Mouse (Mus musculus) adipocyte (in vitro differentiated cells): Measurements from ENCODE around the gene Olfr716.
"Not testable (repeated sequence)": the region's sequence is repeated elsewhere in the genome, so short reads cannot be mapped to it uniquely, and the experiment has no call there.

Experiments used
- DNase-seq: peaks from one replicate; pipeline ENCODE4 v3.0.0-alpha.2; 2016; ENCODE audit warnings: low spot score

Gene Olfr716

DNA sequence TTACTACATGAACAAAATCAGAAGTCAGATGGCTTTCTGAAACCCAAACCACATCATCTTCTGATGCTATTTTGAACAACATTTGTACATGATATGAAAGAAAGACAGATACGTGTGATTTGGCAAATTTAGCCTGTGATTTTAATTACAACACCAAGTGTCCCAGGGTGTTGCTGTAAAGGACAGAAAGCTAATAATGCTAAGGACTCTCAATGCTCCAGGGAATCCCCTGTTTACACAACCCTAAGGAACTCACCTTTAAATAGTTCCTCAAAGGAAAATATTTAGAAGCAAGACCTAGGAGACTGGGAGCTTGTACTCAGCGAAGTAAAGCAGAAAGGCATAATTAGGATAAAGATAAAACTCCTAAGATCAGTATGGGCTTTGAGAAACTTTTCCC is at the start of gene Olfr716:
Gene Olfr716 (plus strand): TSS at position 301 of the 400 bp plus-strand sequence.
- not testable (repeated sequence) for DNase-seq

DNA sequence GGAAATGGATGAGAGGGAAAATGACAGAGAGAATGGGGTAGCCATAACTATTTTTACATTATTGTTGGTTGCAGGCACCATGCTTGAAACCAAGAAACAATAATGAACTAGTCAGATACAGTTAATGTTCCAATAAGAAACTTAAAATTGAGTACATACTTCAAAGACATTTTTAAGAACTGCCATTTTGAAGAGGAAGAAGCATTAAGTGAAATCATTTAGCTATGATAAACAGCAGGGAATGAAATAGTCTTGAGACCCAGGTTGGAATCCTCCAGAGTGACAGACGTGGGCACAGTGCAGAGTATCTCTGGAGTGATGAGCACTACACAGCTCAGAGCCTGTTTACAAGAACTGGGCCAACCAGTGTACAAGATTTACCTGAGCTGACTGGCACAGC is 45.2 kb upstream of the Olfr716 start, which contains the start of gene Olfr17:
Gene Olfr17 (plus strand): TSS at position 301 of the 400 bp plus-strand sequence.
- DNase-seq = no peak

GRCm38 (mm10) chr7:107110269-107110668 is 27.9 kb upstream of the Olfr716 start, which contains the start of gene Olfr715b:
TSS of gene Olfr715b (minus strand) at chr7:107110369.
- not testable (repeated sequence) for DNase-seq

DNA sequence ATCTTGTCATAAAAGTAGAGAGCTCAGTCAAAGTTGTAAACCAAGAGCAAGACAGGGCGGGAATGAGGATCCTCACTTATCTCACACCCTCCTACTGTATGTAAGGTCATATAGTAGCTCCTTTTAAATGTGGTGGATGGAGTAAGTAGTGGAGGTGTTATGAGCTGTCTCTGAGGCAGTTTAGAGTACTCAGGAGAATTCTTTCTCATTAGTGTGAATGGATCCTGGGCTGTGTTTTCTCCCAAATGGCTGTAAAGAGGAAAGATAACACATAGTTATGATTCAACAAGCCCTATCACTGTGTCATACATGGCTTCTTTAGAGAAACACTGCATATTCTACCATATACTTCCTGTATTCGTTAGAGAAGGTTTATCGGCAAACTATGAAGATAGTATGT is 7.1 kb upstream of the Olfr716 start, which contains the start of gene Olfr715:
Gene Olfr715 (minus strand): TSS at position 101 of the 400 bp plus-strand sequence.
- not testable (repeated sequence) for DNase-seq

- DNase-seq = no peak
Measured at GRCm38 (mm10) chr7:107166690-107167089, 28.6 kb downstream of the Olfr716 start, which contains the start of gene Nlrp14. TSS of gene Nlrp14 (plus strand) at chr7:107166990.

DNA sequence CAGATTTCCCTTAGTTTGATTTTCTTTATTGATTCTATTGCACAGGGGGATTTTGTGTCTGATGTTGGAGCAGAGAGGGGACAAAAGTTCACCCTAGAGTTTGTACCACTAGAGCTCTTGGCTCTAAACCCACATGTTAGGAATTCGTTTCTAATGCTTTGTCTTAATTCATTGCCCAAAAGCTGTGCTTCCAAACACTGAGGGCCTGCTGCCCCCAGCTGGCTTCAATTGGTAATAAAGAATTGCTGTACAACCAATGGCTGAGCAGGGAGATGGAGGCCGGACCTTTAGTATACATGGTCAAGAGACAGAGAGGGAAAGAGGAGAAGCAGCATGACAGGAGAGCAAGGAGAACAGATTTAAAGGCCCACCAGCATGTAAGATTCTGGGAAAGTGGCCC is 42.3 kb downstream of the Olfr716 start:
- DNase-seq = no peak
